Mouse (Mus musculus): ENCODE measurements around the gene Cd200r2. TPM values are rescaled to one million over a fixed set of nuclear protein-coding genes. Genes with fewer than 3 reads are reported as not detected.
"Not testable (repeated sequence)": the region's sequence is repeated elsewhere in the genome, so short reads cannot be mapped to it uniquely, and the experiment has no call there.

The Cd200r2 gene
- polyA plus RNA-seq (2016; fragmentation: Nextera tagmentation; extraction: Ambion mirVana): not detected in 2 replicates

DNA sequence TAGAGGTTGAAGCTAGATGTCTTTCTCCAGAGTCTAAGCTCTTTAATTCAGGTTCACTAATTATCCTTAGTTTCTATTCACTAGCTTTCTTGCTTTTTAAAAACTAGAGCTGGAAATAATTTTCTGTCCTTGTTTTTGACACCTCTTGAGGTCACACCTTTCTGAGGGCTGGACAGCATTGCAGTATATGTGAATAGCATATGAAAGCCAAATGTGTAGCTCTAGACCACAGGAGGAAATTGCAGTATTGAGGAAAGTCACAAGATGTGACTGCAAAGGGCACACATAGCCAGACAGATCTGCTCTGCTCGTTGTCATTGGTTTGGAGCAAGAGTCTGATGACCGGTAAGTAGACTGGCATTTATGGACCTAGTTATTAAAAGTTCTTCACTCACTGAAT lies at the start of gene Cd200r2:
TSS of gene Cd200r2 (plus strand) at position 301 of the 400 bp plus-strand sequence.
- 86% methylated on average over 2 of the region's 2 CpGs for WGBS
- Histone ChIP-seq H3K9me3 (replicated peaks) (no peaks in the 10 kb centered on the region), H3K4me3 (no peak within 1 kb of the TSS), H3K36me3 (no peaks in the 10 kb centered on the region), H3K4me1 (no peaks in the 10 kb centered on the region), H3K4me2 (replicated peaks) (no peak within 1 kb of the TSS), H3K9ac (no peak within 1 kb of the TSS), H3K27me3 (no peaks in the 10 kb centered on the region), H3K27ac (no peak within 1 kb of the TSS)
- no peak for ATAC-seq (ENCODE audit: low FRiP score)

DNA sequence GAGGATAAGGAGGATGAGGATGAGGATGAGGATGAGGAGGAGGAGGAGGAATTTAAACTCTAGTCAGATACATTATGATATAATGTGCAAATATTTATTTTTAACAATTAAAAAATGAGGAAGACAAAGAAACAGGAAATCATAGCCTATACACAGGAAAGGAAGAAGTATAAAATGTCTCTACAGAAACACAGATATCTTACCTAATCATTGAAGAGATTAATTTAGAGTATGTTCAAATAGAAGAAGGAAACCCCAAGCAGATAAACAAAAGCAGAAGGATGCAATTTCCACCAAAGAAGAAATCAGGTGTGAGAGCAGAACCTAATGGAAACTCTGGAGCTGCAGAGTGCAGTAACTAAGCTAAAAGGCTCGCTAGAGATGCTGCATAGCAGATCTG lies 48.9 kb upstream of the Cd200r2 start:
- no peaks in the 10 kb centered on the region for H3K27me3 ChIP-seq
- WGBS: 64% methylated on average over 1 of the region's 1 CpGs
- no peak overlapping the region for H3K4me3 ChIP-seq
- no peak for ATAC-seq (ENCODE audit: low FRiP score)
- H3K36me3 ChIP-seq: no peaks in the 10 kb centered on the region
- no peak overlapping the region for H3K4me2 ChIP-seq (replicated peaks)
- no peaks in the 10 kb centered on the region for H3K9me3 ChIP-seq (replicated peaks)
- H3K9ac ChIP-seq: no peak overlapping the region
- no peak overlapping the region for H3K27ac ChIP-seq
- no peaks in the 10 kb centered on the region for H3K4me1 ChIP-seq

DNA sequence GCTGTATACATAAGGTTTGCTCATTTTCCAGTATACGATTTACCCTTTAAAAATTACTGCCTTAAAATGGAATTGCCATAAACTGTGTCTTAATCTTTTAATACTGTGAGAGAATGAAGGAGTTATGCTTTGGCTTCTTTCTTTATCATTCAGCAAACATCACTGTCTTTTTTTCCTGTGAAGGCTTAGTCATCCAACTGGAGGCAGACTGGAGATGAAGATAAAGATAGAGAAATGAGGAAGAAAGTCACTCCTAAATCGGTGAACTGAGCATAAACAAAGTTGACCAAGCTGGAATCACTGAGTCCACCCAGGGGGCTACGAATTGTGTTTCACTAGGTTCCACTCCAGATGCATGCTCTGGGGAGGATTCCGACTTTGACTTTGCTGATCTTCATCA lies 46.4 kb upstream of the Cd200r2 start:
- no peaks in the 10 kb centered on the region for H3K9me3 ChIP-seq (replicated peaks)
- H3K27ac ChIP-seq: no peak overlapping the region
- ATAC-seq (ENCODE audit: low FRiP score): no peak
- no peaks in the 10 kb centered on the region for H3K36me3 ChIP-seq
- no peak overlapping the region for H3K4me3 ChIP-seq
- no peaks in the 10 kb centered on the region for H3K4me1 ChIP-seq
- H3K27me3 ChIP-seq: no peaks in the 10 kb centered on the region
- H3K4me2 ChIP-seq (replicated peaks): no peak overlapping the region
- no peak overlapping the region for H3K9ac ChIP-seq
- 83% methylated on average over 4 of the region's 4 CpGs for whole genome bisulfite sequencing

DNA sequence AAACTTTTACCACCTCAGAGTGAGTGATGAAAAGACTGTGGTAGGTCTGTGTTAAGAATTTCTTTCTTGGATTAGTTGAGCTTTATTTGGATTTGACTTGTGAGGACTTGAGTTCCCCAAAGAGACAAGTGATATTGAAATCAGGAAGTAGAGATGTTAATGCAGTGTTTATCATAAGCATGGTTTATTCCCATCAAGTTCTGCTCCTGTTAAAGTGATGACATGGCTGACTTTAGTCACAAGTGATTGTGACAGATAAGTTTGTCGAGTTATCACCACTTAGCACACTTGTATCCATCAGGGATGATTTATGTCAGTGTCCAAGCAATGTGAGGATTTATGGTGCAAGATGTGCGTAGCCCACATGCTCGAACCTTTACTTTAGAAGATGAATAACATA lies 34.6 kb upstream of the Cd200r2 start:
- H3K27ac ChIP-seq: no peak overlapping the region
- 76% methylated on average over 3 of the region's 3 CpGs for WGBS
- H3K27me3 ChIP-seq: no peaks in the 10 kb centered on the region
- H3K4me1 ChIP-seq: no peaks in the 10 kb centered on the region
- H3K36me3 ChIP-seq: no peaks in the 10 kb centered on the region
- no peak overlapping the region for H3K4me3 ChIP-seq
- no peaks in the 10 kb centered on the region for H3K9me3 ChIP-seq (replicated peaks)
- ATAC-seq (ENCODE audit: low FRiP score): no peak
- no peak overlapping the region for H3K9ac ChIP-seq
- H3K4me2 ChIP-seq (replicated peaks): no peak overlapping the region

DNA sequence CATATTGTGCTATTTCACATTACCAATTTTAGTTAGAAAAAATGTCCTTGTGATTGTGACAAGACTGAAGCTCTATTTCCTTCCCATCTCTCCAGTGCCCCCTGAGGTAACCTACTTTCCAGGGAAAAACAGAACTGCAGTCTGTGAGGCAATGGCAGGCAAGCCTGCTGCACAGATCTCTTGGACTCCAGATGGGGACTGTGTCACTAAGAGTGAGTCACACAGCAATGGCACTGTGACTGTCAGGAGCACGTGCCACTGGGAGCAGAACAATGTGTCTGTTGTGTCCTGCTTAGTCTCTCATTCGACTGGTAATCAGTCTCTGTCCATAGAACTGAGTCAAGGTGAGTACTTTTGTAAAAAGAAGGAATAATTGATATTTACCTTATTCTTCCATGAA lies 33.7 kb upstream of the Cd200r2 start:
- H3K36me3 ChIP-seq; H3K4me3 ChIP-seq; ATAC-seq (ENCODE audit: low FRiP score); H3K9me3 ChIP-seq (replicated peaks); H3K9ac ChIP-seq; H3K4me2 ChIP-seq (replicated peaks); H3K27me3 ChIP-seq; H3K4me1 ChIP-seq; H3K27ac ChIP-seq: not testable (repeated sequence)
- 49% methylated on average over 2 of the region's 2 CpGs for WGBS

DNA sequence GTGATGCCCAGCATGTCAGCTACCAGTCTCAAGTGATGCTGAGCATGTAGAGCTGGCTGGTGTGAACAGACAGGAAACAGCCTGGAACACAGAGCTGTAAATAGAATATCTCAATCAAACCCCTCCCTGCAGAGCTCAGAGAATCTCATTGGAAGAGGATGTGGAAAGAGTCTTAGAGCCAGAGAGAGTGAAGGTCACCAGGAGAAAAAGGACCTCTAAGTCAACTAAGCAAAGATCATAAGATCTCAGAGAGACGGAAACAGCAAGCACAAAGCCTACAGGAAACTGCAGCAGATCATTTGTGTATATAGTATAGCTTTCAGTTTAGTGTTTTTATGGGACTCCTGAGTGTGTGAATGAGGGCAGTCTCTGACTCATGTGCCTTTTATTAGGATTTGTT lies 8.3 kb downstream of the Cd200r2 start:
- no peaks in the 10 kb centered on the region for H3K27me3 ChIP-seq
- no peak overlapping the region for H3K4me2 ChIP-seq (replicated peaks)
- 83% methylated on average over 1 of the region's 1 CpGs for WGBS
- no peak overlapping the region for H3K27ac ChIP-seq
- H3K4me1 ChIP-seq: no peaks in the 10 kb centered on the region
- no peaks in the 10 kb centered on the region for H3K36me3 ChIP-seq
- H3K4me3 ChIP-seq: no peak overlapping the region
- no peak overlapping the region for H3K9ac ChIP-seq
- no peaks in the 10 kb centered on the region for H3K9me3 ChIP-seq (replicated peaks)
- no peak for ATAC-seq (ENCODE audit: low FRiP score)

DNA sequence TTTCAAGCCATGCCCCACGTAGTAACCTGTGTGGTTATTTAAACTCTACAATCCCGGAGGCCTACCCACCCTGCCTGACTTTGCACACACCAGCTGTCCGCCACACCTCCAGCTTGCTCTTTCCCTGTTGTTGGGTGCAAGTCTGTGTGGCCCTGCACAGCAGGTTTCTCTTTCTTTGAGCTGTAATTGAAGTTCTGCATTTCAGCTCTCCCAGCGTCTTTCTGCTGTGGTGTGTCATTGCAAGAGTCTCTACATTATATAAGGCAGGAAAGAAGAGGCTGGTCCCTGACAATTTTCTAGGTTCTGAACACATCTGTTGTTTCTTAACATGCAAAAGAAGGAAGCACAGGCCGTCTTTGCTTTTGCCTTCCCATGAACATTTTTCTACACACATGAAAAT lies 9.7 kb downstream of the Cd200r2 start:
- Histone ChIP-seq H3K9me3 (replicated peaks) (no peaks in the 10 kb centered on the region), H3K27ac (no peak overlapping the region), H3K4me3 (no peak overlapping the region), H3K36me3 (no peaks in the 10 kb centered on the region), H3K4me1 (no peaks in the 10 kb centered on the region), H3K4me2 (replicated peaks) (no peak overlapping the region), H3K9ac (no peak overlapping the region), H3K27me3 (no peaks in the 10 kb centered on the region)
- no peak for ATAC-seq (ENCODE audit: low FRiP score)
- 74% methylated on average over 5 of the region's 5 CpGs for WGBS

DNA sequence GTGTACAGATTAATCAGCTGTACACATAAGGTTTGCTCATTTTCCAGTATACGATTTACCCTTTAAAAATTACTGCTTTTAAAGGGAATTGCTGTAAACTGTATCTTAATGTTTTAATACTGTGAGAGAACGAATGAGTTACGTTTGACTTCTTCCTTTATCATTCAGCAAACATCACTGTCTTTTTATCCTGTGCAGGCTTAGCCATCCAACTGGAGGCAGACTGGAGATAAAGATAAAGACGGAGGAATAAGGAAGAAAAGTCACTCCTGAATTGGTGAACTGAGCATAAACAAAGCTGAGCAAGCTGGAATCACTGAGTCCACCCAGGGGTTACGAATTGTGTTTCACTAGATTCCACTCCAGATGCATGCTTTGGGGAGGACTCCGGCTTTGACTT lies 10.7 kb downstream of the Cd200r2 start:
- no peaks in the 10 kb centered on the region for H3K4me1 ChIP-seq
- no peaks in the 10 kb centered on the region for H3K36me3 ChIP-seq
- H3K9me3 ChIP-seq (replicated peaks): no peaks in the 10 kb centered on the region
- H3K9ac ChIP-seq: no peak overlapping the region
- no peak overlapping the region for H3K27ac ChIP-seq
- 88% methylated on average over 6 of the region's 6 CpGs for WGBS
- no peaks in the 10 kb centered on the region for H3K27me3 ChIP-seq
- no peak overlapping the region for H3K4me3 ChIP-seq
- no peak for ATAC-seq (ENCODE audit: low FRiP score)
- no peak overlapping the region for H3K4me2 ChIP-seq (replicated peaks)

DNA sequence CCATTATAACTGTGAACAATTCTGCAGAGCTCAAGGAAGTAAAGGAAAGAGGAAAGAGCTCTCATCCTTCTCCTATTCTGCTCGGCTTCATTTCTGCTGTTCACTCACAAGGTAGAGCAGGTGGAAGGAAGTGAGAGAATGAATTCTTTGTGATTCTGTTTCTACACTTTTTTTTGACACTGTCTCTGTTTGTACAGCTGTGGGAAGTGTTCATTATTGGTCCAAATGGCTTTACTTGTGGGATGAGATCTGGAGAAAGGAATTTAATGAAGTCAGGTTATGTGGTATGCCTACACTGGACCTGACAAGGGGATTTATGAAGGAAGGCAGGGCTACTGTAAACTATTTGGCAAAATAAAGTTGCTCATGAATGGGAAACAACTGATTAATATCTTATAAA lies 23.9 kb downstream of the Cd200r2 start:
- Histone ChIP-seq H3K36me3 (no peaks in the 10 kb centered on the region), H3K4me3 (no peak overlapping the region), H3K27ac (no peak overlapping the region), H3K27me3 (no peaks in the 10 kb centered on the region), H3K9me3 (replicated peaks) (no peaks in the 10 kb centered on the region), H3K9ac (no peak overlapping the region), H3K4me2 (replicated peaks) (no peak overlapping the region), H3K4me1 (no peaks in the 10 kb centered on the region)
- WGBS: 79% methylated on average over 1 of the region's 1 CpGs
- no peak for ATAC-seq (ENCODE audit: low FRiP score)

DNA sequence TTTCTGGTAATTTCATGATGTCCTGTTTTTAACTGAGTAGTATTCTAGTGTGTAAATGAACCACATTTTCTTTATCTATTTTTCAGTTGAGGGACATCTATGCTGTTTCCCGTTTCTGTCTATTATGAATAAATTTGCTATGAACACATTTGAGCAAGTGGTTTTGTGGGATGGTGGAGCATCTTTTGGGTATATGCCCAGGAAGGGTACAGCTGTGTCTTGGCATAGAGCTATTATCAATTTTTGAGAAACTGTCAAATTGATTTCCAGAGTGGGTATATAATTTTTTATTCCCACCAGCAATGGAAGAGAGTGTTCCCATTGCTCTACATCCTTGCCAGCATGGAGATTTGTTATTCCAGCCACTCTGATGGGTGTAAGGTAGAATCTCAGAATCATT lies 65.1 kb downstream of the Cd200r2 start:
- H3K9ac ChIP-seq: no peak overlapping the region
- H3K4me3 ChIP-seq: no peak overlapping the region
- WGBS: 84% methylated on average over 1 of the region's 1 CpGs
- H3K4me2 ChIP-seq (replicated peaks): no peak overlapping the region
- no peak overlapping the region for H3K27ac ChIP-seq
- no peaks in the 10 kb centered on the region for H3K27me3 ChIP-seq
- H3K36me3 ChIP-seq: no peaks in the 10 kb centered on the region
- ATAC-seq (ENCODE audit: low FRiP score): no peak
- H3K9me3 ChIP-seq (replicated peaks): no peaks in the 10 kb centered on the region
- no peaks in the 10 kb centered on the region for H3K4me1 ChIP-seq

DNA sequence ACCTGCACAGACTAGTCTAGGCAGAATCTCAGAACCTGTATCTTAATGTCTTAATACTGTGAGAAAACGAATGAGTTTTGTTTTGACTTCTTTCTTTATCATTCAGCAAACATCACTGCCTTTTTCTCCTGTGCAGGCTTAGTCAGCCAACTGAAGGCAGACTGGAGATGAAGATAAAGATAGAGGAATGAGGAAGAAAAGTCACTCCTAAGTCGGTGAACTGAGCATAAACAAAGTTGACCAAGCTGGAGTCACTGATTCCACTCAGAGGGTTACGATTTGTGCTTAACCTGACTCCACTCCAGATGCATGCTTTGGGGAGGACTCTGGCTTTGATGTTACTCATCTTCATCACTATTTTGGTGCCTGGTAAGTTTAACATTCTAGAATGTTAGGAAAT lies 76.6 kb downstream of the Cd200r2 start, which contains the start of gene Cd200r3:
TSS of gene Cd200r3 (plus strand) at position 211 of the 400 bp plus-strand sequence.
- Histone ChIP-seq H3K36me3 (no peaks in the 10 kb centered on the region), H3K27ac (no peak within 1 kb of the TSS), H3K9me3 (replicated peaks) (no peaks in the 10 kb centered on the region), H3K4me1 (no peaks in the 10 kb centered on the region), H3K9ac (no peak within 1 kb of the TSS), H3K27me3 (no peaks in the 10 kb centered on the region), H3K4me2 (replicated peaks) (no peak within 1 kb of the TSS), H3K4me3 (no peak within 1 kb of the TSS)
- no peak for ATAC-seq (ENCODE audit: low FRiP score)
- WGBS: 86% methylated on average over 3 of the region's 3 CpGs

DNA sequence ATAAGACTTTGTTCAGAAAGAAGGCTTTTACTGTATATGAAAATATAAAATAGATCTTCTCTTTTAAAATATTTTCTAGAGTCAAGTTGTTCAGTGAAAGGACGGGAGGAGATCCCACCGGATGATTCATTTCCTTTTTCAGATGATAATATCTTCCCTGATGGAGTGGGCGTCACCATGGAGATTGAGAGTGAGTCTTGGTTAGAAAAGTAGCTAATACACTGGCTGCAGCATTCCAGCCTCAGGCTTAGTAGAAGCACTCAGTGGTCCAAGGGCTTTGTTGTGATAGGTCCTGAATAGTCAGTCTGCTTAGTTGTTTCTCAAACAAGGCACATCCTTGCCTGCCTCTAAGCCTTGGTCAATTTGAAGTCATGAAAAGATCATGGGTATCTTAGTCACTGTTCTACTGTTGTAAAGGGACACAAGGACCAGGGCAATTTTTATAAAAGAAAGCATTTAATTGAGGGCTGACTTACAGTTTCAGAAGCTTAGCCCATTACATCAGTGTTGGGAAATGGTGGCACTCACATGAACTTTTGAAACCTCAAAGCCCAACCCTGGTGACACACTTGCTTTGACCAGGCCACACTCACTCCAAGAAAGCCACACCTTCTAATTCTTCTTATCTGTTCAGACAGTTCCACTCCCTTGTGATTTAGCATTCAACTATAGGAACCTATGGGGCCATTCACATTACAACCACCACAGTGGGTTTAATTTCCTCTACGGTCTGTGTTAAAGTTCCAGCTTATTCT lies 84.6 kb downstream of the Cd200r2 start:
- no peak overlapping the region for H3K4me3 ChIP-seq
- no peaks in the 10 kb centered on the region for H3K9me3 ChIP-seq (replicated peaks)
- H3K4me1 ChIP-seq: no peaks in the 10 kb centered on the region
- no peak overlapping the region for H3K27ac ChIP-seq
- H3K9ac ChIP-seq: no peak overlapping the region
- no peaks in the 10 kb centered on the region for H3K27me3 ChIP-seq
- ATAC-seq (ENCODE audit: low FRiP score): no peak
- H3K4me2 ChIP-seq (replicated peaks): no peak overlapping the region
- 78% methylated on average over 4 of the region's 4 CpGs for WGBS
- H3K36me3 ChIP-seq: no peaks in the 10 kb centered on the region

DNA sequence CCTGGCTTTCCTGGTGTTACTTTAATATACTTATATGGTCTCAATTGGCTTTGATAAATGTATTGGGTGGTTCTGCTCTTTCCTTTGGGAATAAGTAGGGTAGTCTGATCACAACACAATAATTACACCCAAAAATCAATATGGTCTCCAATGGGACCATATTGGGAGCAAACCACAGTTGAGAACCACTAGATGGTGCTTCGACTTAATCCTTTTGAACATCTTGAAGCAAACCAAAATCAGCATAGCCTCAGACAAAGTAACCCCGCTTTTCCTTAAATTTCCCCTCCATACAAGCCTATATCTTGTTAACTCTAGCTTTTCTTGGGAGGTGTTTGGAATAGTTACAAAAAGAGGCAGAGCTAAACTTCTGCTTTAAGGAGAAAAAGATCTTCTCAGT lies 95.4 kb downstream of the Cd200r2 start:
- Histone ChIP-seq H3K36me3 (no peaks in the 10 kb centered on the region), H3K4me3 (no peak overlapping the region), H3K4me1 (no peaks in the 10 kb centered on the region), H3K4me2 (replicated peaks) (no peak overlapping the region), H3K27me3 (no peaks in the 10 kb centered on the region), H3K27ac (no peak overlapping the region), H3K9me3 (replicated peaks) (no peaks in the 10 kb centered on the region), H3K9ac (no peak overlapping the region)
- WGBS: 94% methylated on average over 2 of the region's 2 CpGs
- ATAC-seq (ENCODE audit: low FRiP score): no peak

All from hindbrain, embryonic 12.5 days (tissue).